Mouse (Mus musculus) large intestine, adult 2 months (tissue): Measurements from ENCODE around the gene Hoxa7. TPM values are rescaled to one million over a fixed set of nuclear protein-coding genes. Genes with fewer than 3 reads are reported as not detected.

ENCODE experiments used
- DNase-seq: peaks from one replicate; pipeline ENCODE4 v3.0.0-alpha.2; 2012; ENCODE audit warnings: low read depth, low spot score
- WGBS: fragments of 180-500 bp; shearing (Covaris S2); methylation state at CpG from one replicate; pipeline ENCODE4 v1.1.7; 2018; 5-methylcytosine and 5-hydroxymethylcytosine counted together
- polyA plus RNA-seq: library from polyadenylated mRNA; depleted of rRNA; stranded (reverse); fragments of >200 nt; gene quantifications from 2 replicates; pipeline ENCODE4 v1.2.3, GENCODE M21; 2012

Gene Hoxa7
- polyA plus RNA-seq, 1 experiment, result 3.8 TPM

DNA sequence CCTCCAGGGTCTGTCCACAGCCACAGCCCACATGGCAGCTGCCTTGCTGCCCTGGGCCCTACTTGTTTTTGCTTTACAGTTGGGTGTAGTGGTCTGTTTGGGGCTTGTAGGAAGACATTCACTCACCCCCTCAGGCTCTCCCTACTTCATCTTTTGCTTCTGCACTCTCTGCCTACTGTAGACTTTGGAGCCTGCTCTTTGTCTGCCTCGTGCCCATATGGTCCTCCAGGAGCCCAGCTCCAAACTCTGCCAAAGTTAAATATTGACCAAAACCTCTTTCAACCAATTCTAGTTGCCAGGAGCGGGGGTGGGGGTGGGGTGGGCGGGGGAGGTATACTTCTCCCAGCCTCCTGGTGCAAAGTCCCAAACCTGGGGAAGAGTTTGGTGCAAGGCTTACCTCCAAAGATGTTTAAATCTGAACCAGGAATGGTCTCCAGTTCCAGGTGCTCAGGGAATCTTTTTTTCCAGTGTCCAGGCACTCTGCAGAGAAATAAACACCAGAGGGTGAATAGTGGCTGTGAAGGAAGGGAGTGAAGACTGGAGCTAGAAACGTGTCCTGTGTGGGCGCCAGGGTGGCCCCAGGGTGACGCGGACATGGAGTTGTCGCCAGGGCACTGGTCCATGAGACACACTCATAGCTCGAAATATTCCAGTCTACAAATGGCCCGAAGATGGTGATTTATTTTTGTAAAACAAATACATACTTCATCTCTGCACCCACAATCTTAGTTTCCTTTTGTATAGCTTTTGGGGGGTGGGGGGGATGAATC, 38.2 kb downstream of the Hoxa7 start:
- 24% methylated on average over 10 of the region's 10 CpGs for WGBS

DNA sequence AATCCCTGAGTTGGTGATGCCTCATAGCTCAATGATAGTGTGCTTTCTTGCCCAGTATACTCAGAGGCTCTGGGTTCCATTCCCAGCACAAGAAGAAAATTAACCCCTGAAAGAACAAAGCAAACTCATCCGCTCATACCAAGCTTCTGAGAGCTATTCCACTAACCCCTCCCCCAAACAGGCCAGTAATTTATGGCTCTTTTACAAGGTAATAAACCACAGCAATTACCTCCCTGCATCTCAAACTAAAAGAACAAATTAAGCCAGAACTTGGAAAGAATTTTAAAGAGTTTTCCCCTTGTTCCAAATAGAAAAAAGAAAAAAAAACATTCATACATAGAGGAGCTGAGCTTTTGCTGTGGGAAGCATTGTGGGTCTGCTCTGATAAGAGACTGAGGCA, 38.9 kb downstream of the Hoxa7 start:
- no peak for DNase-seq
- WGBS, result 37% methylated on average over 1 of the region's 1 CpGs

More for the DNA sequence above, 38.2 kb downstream of the Hoxa7 start:
- DNase-seq, result no peak

DNA sequence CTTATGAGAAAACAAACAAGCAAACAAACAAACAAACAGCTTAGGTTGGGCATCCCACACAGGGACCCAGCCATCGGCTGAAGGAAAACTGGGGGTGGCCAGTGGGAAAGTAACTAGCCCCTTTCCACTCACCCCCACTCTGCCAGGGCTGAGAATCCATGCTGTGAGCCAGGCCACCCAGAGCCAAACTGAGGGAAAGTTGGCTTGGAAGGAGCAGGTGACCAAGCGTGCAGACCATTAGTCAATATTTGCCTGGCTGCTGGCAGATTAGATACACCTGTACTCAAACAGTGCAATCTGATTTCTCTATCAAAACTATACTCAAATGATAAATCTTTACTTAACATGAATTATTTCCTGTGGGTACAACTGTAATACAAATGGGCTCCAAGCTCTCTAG, 39.6 kb downstream of the Hoxa7 start:
- 42% methylated on average over 2 of the region's 2 CpGs for WGBS
- no peak for DNase-seq

DNA sequence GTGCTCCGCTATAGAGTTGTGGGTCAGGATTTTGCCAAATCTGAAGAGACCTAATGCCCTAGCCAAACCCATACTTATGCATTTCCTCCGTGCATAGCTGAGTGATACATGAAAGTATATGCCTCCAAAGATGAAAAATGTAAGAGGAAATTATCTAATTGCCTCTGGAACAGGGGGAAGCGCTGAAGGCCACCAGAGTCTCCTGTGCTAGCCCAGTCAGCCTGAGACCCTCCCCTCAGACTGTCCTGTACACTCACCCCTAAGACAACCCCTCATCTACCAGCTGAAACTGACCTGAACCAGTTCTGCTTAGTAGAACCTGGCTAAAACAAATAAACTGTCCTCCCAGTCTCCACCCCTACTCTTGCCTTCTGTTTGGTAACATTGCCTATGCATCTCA, 40.9 kb downstream of the Hoxa7 start:
- 63% methylated on average over 3 of the region's 3 CpGs for WGBS
- DNase-seq, result no peak

DNA sequence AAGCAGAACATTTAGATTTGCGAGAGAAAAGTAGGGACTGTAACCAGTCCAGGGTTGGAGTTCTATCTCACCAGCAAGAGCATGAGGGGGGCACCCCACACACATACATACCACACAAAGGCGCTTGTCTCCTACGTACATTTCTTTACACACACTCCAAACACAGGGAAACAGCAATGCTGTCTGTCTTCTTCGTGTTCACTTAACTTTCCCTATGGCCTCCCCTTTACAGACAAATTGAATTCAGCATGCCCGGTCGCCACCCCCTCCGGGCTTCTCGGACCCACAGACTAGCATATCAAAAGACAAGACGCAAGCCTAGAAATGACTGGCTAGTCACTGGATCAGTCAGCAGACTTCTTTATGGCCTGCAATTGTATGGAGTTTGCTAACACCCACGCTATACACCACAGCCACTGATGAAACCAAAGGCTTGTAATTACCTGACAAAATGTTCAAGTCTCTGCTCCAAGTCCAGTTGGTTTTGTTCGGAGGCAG, 41.4 kb downstream of the Hoxa7 start:
- DNase-seq, result no peak
- WGBS, result 52% methylated on average over 11 of the region's 11 CpGs

GRCm38 (mm10) chr6:52179690-52180089, 42.0 kb downstream of the Hoxa7 start:
- 60% methylated on average over 10 of the region's 10 CpGs for WGBS
- DNase-seq, result no peak

DNA sequence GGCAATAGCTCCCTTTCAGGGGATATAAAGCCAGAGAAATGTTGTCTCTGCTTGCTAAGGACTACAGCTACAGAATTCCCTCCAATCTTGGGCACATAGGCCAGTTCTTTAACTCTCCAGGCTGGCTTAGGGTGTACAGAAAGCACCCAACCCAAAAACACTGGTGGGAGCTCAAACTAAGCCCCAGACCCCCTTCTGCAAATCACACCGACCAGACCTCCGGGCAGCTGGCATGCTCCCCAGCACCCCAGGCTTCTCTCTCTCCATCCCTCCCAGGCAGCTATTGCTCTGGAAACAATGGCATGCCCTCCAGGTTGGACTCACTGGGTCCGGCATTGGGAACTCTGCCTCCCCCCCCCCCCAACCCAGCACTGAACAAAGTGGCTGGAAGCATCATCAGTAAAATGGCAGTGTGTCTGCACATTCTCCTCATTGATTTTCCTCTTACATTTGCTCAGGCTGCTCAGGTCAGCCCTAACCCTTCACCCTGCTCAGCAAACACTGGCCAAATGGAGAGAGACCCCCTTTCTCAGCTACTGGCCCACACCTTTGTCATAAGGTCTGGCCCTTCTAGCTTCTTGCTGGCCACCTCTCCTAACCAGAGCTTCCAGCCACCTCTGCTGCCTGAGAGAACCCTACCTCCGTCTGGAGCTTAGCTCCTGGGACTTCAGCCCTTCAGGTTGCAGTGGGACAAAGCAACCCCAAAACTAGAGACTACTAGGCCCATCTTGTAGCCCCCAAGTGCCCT, 42.6 kb downstream of the Hoxa7 start:
- 38% methylated on average over 4 of the region's 4 CpGs for WGBS
- no peak for DNase-seq

DNA sequence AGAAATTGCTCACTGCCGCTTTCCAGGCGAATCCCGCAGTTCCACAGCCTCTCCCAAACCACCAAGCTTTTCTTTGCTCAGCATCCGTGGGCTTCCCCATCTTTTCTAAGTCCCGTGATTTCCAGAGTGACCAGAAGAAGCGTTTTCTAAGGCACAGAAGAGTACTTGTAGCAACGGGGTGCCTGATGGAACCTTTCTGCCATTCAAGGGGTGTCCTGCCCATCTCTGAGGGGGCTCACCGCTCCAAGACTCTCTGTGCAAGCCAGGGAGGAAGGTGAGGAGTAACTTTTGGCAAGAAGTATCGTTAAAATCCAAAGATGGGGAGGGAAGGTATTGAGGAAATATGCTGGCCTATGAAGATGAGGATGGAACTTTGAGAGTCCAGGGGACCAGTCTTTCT, 43.8 kb downstream of the Hoxa7 start:
- DNase-seq, result no peak
- WGBS, result 43% methylated on average over 9 of the region's 9 CpGs

DNA sequence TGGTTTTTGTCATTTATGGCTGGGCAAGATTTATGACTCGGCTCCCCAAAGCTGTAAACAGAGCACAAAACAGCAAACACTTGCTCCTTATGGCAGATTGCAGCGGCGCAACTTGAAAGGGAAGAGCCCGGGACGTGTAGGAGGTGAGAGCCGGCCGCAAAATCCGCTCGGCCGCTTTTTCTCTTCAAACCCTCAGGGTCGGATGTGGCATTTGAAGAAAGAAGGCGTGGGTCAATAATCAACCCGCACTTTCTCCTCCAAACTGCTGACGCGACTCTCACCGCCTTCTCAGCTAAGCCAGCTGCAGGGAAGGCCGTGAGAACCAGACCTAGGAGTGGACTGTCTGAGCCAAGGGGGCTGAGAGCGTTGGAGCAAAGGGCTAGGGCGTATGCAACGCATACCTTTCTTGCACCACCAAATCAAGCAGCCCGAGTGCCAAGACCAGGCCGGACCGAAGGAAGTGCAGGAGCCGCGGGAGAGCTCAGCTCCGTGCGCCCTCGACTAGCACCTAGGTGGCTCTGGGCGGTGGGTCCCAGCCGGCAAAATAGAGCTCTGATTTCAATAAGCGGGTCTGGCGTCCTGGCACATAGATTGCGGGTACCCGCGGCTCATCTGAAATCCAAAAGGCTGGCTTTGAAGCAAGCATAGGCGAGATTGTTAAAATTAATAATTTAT, 44.5 kb downstream of the Hoxa7 start, which contains the start of gene 5730596B20Rik:
Gene 5730596B20Rik, plus strand, starts transcription at position 438 of the 675 bp plus-strand sequence.
- 21% methylated on average over 36 of the region's 36 CpGs for WGBS
- no peak for DNase-seq

DNA sequence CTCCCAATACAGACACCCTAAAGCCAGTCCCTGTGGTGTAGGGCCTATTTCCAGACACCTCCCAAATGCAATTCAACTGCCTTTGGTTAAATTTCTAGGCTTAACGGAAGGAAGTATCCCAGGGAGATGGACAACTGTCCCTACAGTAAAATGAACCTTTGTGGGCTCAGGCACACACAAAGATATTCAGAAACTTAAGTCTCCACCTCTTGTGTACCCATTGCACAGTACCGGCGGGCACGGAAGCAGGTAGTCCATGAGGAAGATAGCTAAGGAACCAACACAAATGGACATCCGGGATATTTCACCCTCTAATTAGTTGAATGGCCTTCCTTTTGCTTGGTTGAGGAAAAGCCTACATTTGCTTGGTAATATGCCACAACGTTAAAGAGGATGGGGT, 45.3 kb downstream of the Hoxa7 start:
- 18% methylated on average over 6 of the region's 6 CpGs for WGBS
- DNase-seq, result no peak

- no peak for DNase-seq
- WGBS, result 2% methylated on average over 19 of the region's 35 CpGs
These were observed 45.8 kb downstream of the Hoxa7 start for GRCm38 (mm10) chr6:52175864-52176263.

DNA sequence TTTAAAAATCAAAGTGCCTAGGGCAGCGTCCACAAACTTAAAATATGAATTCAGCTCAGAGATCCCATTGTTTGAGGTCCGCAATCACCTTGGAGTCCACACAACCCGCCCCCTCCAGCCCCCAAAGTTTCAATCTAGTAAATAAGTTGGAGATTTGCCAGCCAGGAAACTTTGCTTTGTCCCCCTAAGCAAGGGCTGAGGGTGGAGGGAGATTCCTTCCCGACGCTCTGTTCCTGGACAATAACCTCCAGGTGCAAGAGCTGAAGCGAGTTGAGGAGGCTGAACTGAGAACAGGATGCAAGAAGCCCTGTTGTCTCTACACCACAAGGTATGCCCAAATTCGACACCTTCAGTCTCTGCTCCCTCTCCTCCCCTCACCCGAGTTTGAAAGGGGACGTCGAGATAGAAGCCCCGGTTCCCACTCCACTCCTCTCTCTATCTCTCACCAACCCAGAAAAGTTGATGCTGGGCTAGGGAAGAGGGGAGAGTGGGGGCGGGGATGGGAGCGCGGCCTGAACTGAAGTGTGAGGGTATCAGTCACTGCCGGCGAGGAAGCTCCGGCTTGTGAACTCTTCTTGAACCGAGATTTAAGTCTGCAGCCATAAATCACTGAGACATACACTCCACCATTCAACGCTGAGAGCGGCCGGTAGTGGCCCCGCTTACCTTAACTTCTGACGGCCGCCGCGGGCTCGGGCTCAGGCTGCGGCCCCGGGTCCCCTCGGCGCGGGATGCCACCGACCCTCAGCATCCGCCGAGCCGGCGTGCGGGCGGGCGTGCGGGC, 46.5 kb downstream of the Hoxa7 start:
- WGBS, result 12% methylated on average over 41 of the region's 41 CpGs

DNA sequence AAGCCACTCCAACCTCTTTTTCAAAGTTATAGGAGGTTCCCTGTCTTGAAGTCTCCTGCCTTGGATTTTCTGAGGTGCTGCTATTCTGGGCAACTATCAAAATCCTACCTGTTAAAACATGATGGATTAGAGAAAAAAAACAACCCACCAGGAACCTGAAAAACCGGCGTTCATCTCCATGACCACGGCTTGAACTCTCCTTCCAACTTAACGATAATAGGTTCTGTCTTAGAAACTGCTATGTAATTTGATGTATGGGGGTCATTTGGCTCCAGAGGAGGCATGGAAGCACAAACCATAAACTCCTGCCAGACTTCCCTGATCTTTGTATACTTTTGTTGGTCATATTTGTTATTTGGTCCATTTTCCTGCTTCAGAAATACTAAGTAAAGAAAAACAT, 48.0 kb downstream of the Hoxa7 start:
- 23% methylated on average over 4 of the region's 4 CpGs for WGBS

More for the DNA sequence above, 46.5 kb downstream of the Hoxa7 start:
- no peak for DNase-seq

DNA sequence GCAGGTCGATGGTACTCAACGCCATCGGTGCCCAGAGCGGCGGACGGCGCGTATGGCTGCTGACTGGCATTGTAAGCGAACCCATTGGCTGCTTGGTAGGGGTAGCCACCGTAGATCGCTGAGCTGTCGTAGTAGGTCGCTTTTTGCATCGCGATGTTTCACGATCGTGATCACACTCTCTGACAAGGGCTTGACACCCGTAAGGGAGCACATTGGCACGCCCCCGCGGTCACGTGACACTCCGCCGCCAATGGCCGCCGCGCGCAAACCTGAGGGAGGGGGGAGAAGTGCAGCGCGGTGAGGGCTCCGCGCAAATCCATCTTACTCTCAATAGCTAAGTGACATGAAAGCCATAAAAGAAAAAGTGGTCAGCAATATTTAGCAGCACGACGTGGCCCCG, 49.2 kb downstream of the Hoxa7 start:
- 36% methylated on average over 35 of the region's 35 CpGs for WGBS
- DNase-seq, result no peak

More for the DNA sequence above, 48.0 kb downstream of the Hoxa7 start:
- DNase-seq, result no peak

DNA sequence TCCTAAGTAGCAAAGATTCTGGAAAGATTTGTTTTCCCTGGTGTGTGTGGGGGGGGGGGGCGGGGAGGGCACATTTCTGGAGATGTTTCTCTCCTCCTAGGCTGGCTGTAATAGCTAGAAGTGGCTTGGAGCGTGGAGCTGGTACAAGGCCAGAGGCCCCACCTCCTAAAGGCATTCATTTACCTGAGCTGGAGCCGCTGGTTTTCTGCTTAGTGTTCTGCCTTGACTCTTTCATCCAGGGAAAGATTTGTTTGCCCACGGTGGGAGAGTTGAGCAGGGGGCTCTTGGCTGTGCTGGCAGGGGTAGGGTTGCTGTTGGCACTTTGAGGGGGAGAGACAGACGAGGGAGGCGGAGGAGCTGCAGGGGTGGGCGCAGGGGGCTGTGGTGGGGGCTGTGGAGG, 49.7 kb downstream of the Hoxa7 start:
- WGBS, result 75% methylated on average over 7 of the region's 7 CpGs
- DNase-seq, result no peak

DNA sequence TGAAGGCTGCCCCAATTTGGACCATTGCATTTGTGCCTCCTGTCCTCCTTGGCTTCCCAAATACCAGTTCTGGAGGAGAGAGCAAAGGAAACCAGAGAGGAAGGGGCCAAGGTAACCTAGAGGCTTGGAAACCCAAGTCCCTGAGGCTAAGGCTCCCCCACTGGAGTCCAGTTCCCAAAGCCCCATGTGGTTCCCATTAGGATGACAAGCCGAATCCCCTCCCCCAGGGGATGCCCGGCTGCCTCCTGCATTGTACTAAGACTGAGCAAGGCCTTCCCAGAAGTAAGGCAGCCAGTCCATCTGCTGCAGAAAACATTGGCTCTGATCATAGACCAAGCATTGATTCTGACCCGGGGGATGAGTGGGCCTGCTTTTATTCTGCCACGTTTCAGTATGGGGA, 50.3 kb downstream of the Hoxa7 start:
- no peak for DNase-seq
- 87% methylated on average over 4 of the region's 4 CpGs for WGBS

GRCm38 (mm10) chr6:52170898-52171223, 50.8 kb downstream of the Hoxa7 start:
- DNase-seq, result no peak
- 82% methylated on average over 5 of the region's 5 CpGs for WGBS

- no peak for DNase-seq
- WGBS, result 90% methylated on average over 40 of the region's 40 CpGs
These were observed 51.3 kb downstream of the Hoxa7 start for GRCm38 (mm10) chr6:52170166-52170897.
